Mouse (Mus musculus) myocyte (in vitro differentiated cells): Measurements from ENCODE around the gene Src.

ENCODE experiments used
- CEBPB ChIP-seq: IDR thresholded peaks from 2 replicates; pipeline ENCODE4 v1.6.1; 2011; ENCODE audit warnings: mild to moderate bottlenecking, moderate library complexity; ENCODE audit not compliant: poor library complexity, insufficient read depth, severe bottlenecking
- E2F4 ChIP-seq: IDR thresholded peaks from one replicate; pipeline ENCODE4 v1.6.1; 2011; ENCODE audit warnings: mild to moderate bottlenecking, control low read depth, moderate library complexity; ENCODE audit not compliant: insufficient read depth
- MAX ChIP-seq: IDR thresholded peaks from one replicate; pipeline ENCODE4 v1.6.1; 2011; ENCODE audit warnings: low read depth, mild to moderate bottlenecking, control low read depth
- MYOG ChIP-seq, 3 experiments: IDR thresholded peaks; one replicate each; pipeline ENCODE4 v1.6.1; 2011; ENCODE audit warnings: control low read depth in 2 of 3, low read depth in 2 of 3, mild to moderate bottlenecking in 2 of 3; ENCODE audit not compliant: insufficient read length in 2 of 3, control insufficient read depth in 1 of 3, insufficient read depth in 1 of 3
- POLR2A ChIP-seq: IDR thresholded peaks from one replicate; pipeline ENCODE4 v1.6.1; 2011; ENCODE audit warnings: low read depth, mild to moderate bottlenecking, control low read depth, moderate library complexity; ENCODE audit not compliant: insufficient read length
- POLR2AphosphoS2 ChIP-seq: IDR thresholded peaks from one replicate; pipeline ENCODE4 v1.6.1; 2011; ENCODE audit warnings: low read depth, control low read depth; ENCODE audit not compliant: insufficient read length
- SRF ChIP-seq: IDR thresholded peaks from one replicate; pipeline ENCODE4 v1.6.1; 2011; ENCODE audit warnings: low read depth; ENCODE audit not compliant: control insufficient read depth, insufficient read length
- TCF3 ChIP-seq: IDR thresholded peaks from one replicate; pipeline ENCODE4 v1.6.1; 2011; ENCODE audit warnings: low read depth, control low read depth; ENCODE audit not compliant: insufficient read length

DNA sequence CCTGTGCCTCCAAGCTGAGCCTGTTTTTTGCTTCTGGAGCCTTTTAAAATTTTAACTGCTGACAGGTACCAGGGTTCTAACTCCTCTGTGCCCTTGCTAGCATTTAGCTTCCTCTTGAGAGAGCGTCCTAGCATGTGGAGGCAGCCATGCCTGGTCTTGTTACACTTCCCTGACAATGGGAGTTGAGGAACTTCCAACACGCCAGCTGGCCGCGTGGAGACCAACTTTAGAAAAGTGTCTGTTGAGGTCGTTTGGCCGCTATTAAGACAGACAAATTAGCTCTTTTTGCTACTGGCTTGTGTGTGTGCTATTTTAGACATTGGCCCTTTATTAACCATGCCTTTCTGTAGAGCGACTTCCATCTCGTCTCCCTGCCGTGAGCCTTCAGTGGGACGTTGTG, 18.4 kb upstream of the Src start:
- TF ChIP-seq POLR2A: no peak
- TF ChIP-seq E2F4: no peak
- TF ChIP-seq POLR2AphosphoS2: no peak
- TF ChIP-seq SRF: no peak
- TF ChIP-seq TCF3: no peak
- no peak for TF ChIP-seq MYOG (IDR thresholded peaks at IDR 0.05; ENCODE audit: control insufficient read depth in 1 of 3, insufficient read depth in 1 of 3, insufficient read length in 2 of 3, low read depth in 2 of 3)
- no peak for TF ChIP-seq MAX
- no peak for TF ChIP-seq CEBPB
